Mouse (Mus musculus) liver, postnatal 0 days (tissue): ENCODE results near the gene Chn2.

Experiments
- CTCF ChIP-seq: sonication (generic); IDR thresholded peaks from 2 replicates; pipeline ENCODE4 v1.5.1; 2016; ENCODE audit warnings: antibody characterized with exemption, low read depth
- EP300 ChIP-seq: IDR thresholded peaks from 2 replicates; pipeline ENCODE4 v1.6.1; 2016; ENCODE audit warnings: antibody characterized with exemption, low read depth, mild to moderate bottlenecking

- TF ChIP-seq CTCF (no peak), EP300 (no peak)
Measured at GRCm38 (mm10) chr6:54041386-54042043, 2.2 kb downstream of the Chn2 start.
